Mouse (Mus musculus): ENCODE data around the gene Zswim5. TPM values are rescaled to one million over a fixed set of nuclear protein-coding genes. Genes with fewer than 3 reads are reported as not detected.

Zswim5 gene
- polyA plus RNA-seq (2012; rRNA removed) = 13.2 and 16.7 TPM in 2 replicates

GRCm38 (mm10) chr4:116876995-116877728 is at the start of gene Zswim5:
Gene Zswim5, plus strand, starts transcription at chr4:116877376.

GRCm38 (mm10) chr4:116993672-116994621 is 116.8 kb downstream of the Zswim5 start, which contains the start of gene Urod:
Gene Urod, minus strand, starts transcription at chr4:116994413.

GRCm38 (mm10) chr4:116995131-116995797 is 118.1 kb downstream of the Zswim5 start, which contains the start of gene Hectd3:
Gene Hectd3, plus strand, starts transcription at chr4:116995317.

GRCm38 (mm10) chr4:117019206-117020134 is 142.3 kb downstream of the Zswim5 start, which contains the start of gene Eif2b3:
Gene Eif2b3, plus strand, starts transcription at chr4:117019402.

Other genes with a start within 250 kb of the Zswim5 start
- gene Nasp, start 249.4 kb upstream of the Zswim5 start, polyA plus RNA-seq (2012; rRNA removed) = 359 and 483 TPM in 2 replicates
- gene Akr1a1, start 225.7 kb upstream of the Zswim5 start, polyA plus RNA-seq (2012; rRNA removed) = 372 and 516 TPM in 2 replicates
- gene Prdx1, start 191.8 kb upstream of the Zswim5 start, polyA plus RNA-seq (2012; rRNA removed) = 314 and 462 TPM in 2 replicates
- 19.1 and 26.3 TPM in 2 replicates for gene Mmachc, start 169.0 kb upstream of the Zswim5 start, polyA plus RNA-seq (2012; rRNA removed)
- gene Ccdc163, start 168.9 kb upstream of the Zswim5 start, polyA plus RNA-seq (2012; rRNA removed) = 36.8 and 54.1 TPM in 2 replicates
- 6.0 and 8.2 TPM in 2 replicates for gene Tesk2, start 156.4 kb upstream of the Zswim5 start, polyA plus RNA-seq (2012; rRNA removed)
- 32.8 and 42.0 TPM in 2 replicates for gene Toe1, start 69.7 kb upstream of the Zswim5 start, polyA plus RNA-seq (2012; rRNA removed)
- 21.6 and 26.6 TPM in 2 replicates for gene Mutyh, start 69.7 kb upstream of the Zswim5 start, polyA plus RNA-seq (2012; rRNA removed)
- 0.28 and 0.76 TPM in 2 replicates for gene Hpdl, start 55.7 kb upstream of the Zswim5 start, polyA plus RNA-seq (2012; rRNA removed)
- gene Urod, start 117.0 kb downstream of the Zswim5 start, polyA plus RNA-seq (2012; rRNA removed) = 110 and 144 TPM in 2 replicates
- 19.0 and 23.6 TPM in 2 replicates for gene Hectd3, start 117.9 kb downstream of the Zswim5 start, polyA plus RNA-seq (2012; rRNA removed)
- gene Eif2b3, start 142.0 kb downstream of the Zswim5 start, polyA plus RNA-seq (2012; rRNA removed) = 32.6 and 34.8 TPM in 2 replicates
- 7.6 and 11.2 TPM in 2 replicates for gene Ptch2, start 218.7 kb downstream of the Zswim5 start, polyA plus RNA-seq (2012; rRNA removed)
- gene Btbd19, start 248.3 kb downstream of the Zswim5 start, polyA plus RNA-seq (2012; rRNA removed) = 7.0 and 7.2 TPM in 2 replicates
- gene Tctex1d4, start 249.4 kb downstream of the Zswim5 start, polyA plus RNA-seq (2012; rRNA removed) = 0.12 TPM in 1 of 2 replicates, not detected in the other

Data from central nervous system, embryonic 11.5 days (tissue).